Mouse (Mus musculus) heart, embryonic 16.5 days (tissue): ENCODE measurements around the gene Spo11. TPM values are rescaled to one million over a fixed set of nuclear protein-coding genes. Genes with fewer than 3 reads are reported as not detected.

Source experiments
- ATAC-seq: fragments of 200-750 bp; cut with Nextera tagmentation; replicated peaks from 2 replicates; pipeline ENCODE4 v1.8.0; 2017; ENCODE audit warnings: moderate number of reproducible peaks; ENCODE audit not compliant: insufficient read depth, low FRiP score; ENCODE audit errors: extremely low read depth
- H3K27ac ChIP-seq: fragments of 300-500 bp; sonication (generic); 2 replicates; pipeline ENCODE4 v1.5.1; 2014; ENCODE audit warnings: mild to moderate bottlenecking, low read length, control low read depth, moderate library complexity
- H3K27me3 ChIP-seq: fragments of 300-500 bp; sonication (generic); 2 replicates; pipeline ENCODE4 v1.6.1; 2014; ENCODE audit warnings: low read length, mixed read lengths; ENCODE audit not compliant: control insufficient read depth, insufficient read depth
- H3K36me3 ChIP-seq: fragments of 300-500 bp; sonication (generic); 2 replicates; pipeline ENCODE4 v1.6.1; 2014; ENCODE audit not compliant: control insufficient read depth, insufficient read depth
- H3K4me1 ChIP-seq: fragments of 300-500 bp; sonication (generic); 2 replicates; pipeline ENCODE4 v1.6.1; 2014; ENCODE audit warnings: low read length, mixed read lengths; ENCODE audit not compliant: control insufficient read depth, insufficient read depth
- H3K4me2 ChIP-seq: fragments of 300-500 bp; sonication (generic); 2 replicates; pipeline ENCODE4 v1.6.1; 2014; ENCODE audit warnings: low read depth, mild to moderate bottlenecking, control low read depth, low read length
- H3K4me3 ChIP-seq: fragments of 300-500 bp; sonication (generic); 2 replicates; pipeline ENCODE4 v1.5.1; 2014; ENCODE audit warnings: mild to moderate bottlenecking, control low read depth, low read length
- H3K9ac ChIP-seq: fragments of 300-500 bp; sonication (generic); 2 replicates; pipeline ENCODE4 v1.6.1; 2014; ENCODE audit warnings: low read length, control low read depth
- H3K9me3 ChIP-seq: fragments of 300-500 bp; sonication (generic); replicated peaks from 2 replicates; pipeline ENCODE4 v1.6.1; 2016; ENCODE audit warnings: low read length; ENCODE audit not compliant: control insufficient read depth
- WGBS: fragments of 180-500 bp; shearing (Covaris S2); extraction: QIAGEN DNeasy Blood & Tissue Kit; methylation state at CpG from one replicate; pipeline ENCODE4 v1.1.7; 2014; 5-methylcytosine and 5-hydroxymethylcytosine counted together
- polyA plus RNA-seq: library from polyadenylated mRNA; unstranded; fragments of >200 nt; fragmentation: Nextera tagmentation; extraction: Ambion mirVana; gene quantifications from 2 replicates; pipeline ENCODE4 v1.2.1, GENCODE M21; 2015

Spo11 gene
- polyA plus RNA-seq, 1 experiment from 2014 or later, result 1.6 TPM

DNA sequence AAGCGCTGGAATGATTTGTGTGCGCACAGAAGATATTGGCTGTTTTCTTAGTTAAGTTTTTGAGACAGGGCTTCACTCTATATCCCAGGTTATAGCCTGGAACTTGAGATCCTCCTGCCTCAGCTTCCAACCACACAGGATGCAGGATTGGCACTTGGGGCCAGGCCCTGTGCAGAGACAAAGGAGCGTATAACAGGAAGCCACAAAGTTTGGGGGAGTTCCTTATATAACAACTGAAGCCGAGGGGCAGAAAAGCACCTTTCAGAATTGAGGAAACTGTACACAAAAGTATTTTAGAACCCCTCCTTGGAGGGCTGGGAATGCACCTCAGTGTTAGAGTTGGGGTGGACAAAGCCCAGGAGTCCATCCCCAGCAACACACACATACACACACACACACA, 61.5 kb downstream of the Spo11 start:
- no peak overlapping the region for H3K27ac ChIP-seq
- ATAC-seq, result no peak
- 89% methylated on average over 4 of the region's 4 CpGs for WGBS

DNA sequence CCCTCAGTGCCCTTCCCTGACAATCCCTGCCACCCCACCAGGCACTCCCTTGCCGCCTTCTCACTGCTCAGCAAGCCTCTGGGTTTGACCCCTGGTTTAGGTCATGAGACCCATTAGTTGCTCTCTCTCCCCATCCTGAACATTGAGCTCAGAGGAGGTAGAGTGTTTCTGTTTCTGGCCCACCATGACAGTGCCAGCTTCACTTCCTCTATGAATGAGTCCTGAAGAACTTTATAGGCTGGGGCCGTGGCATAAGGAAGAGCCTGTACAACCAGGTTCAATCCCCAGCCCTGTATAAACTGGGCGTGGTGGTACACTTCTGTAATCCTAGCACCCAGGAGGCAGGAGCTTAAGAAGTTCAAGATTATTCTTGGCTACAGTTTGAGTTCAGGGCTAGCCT, 63.3 kb downstream of the Spo11 start:
- Histone ChIP-seq H3K4me2 (no peak overlapping the region), H3K36me3 (0 out of 2 replicates have a peak, but pooled peaks cover under 1% of the 10 kb centered on the region), H3K9ac (no peak overlapping the region), H3K4me1 (peaks cover 21% of the 10 kb centered on the region), H3K9me3 (no peaks in the 10 kb centered on the region), H3K4me3 (no peak overlapping the region), H3K27me3 (no peaks in the 10 kb centered on the region), H3K27ac (no peak overlapping the region)
- WGBS, result 87% methylated on average over 3 of the region's 3 CpGs
- no peak for ATAC-seq

More for the DNA sequence above, 61.5 kb downstream of the Spo11 start:
- Histone ChIP-seq H3K4me1 (peaks cover 23% of the 10 kb centered on the region), H3K9ac (no peak overlapping the region), H3K36me3 (peaks cover 13% of the 10 kb centered on the region; the same call in 1 of the 2 replicates), H3K27me3 (no peaks in the 10 kb centered on the region), H3K9me3 (no peaks in the 10 kb centered on the region), H3K4me2 (no peak overlapping the region), H3K4me3 (no peak overlapping the region)

DNA sequence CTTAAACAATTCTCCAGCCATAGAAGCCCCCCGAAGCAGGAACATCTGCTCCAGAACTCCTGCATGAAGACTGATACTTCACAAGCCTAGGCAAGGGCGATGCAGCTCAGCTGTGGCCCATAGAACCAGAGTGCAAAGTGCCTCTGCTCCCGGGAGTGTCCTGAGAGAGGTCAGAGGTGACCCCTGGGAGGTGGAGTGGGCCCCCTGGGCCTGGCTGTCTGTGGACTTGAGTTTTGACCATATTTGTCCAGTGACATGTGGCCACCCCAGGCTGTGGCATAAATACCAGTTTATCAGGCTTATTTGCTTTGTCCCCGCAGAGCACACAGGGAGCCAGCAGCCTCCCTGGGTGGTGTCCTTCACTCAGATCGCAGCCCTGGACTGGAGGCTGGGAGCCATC, 63.7 kb downstream of the Spo11 start:
- Histone ChIP-seq H3K9me3 (no peaks in the 10 kb centered on the region), H3K27me3 (no peaks in the 10 kb centered on the region), H3K4me1 (peaks cover 25% of the 10 kb centered on the region), H3K9ac (no peak overlapping the region), H3K4me3 (no peak overlapping the region), H3K27ac (no peak overlapping the region), H3K36me3 (no peaks in the 10 kb centered on the region), H3K4me2 (no peak overlapping the region)
- 61% methylated on average over 5 of the region's 5 CpGs for WGBS
- no peak for ATAC-seq

DNA sequence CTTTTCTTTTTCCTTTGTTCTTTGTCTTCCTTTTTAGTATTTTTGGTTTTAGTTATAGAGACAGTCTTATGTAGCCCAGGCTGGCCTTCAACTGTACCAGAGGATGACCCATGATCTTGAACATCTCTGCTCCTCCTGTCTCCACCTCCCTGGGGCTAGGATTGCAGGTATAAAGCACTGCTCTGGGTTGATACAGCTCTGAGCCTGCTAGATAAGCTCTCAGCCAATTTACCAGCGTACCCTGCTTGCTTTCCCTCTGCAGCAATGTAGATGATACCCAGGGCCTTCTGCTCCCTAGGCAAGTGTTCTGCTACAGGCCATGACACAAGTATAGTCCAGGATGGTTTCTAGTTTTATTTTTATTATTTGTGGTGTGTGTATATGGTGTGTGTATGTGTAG, 64.4 kb downstream of the Spo11 start:
- no peak for ATAC-seq
- 67% methylated on average over 1 of the region's 1 CpGs for WGBS
- H3K4me1 ChIP-seq, result peaks cover 32% of the 10 kb centered on the region
- no peak overlapping the region for H3K27ac ChIP-seq
- H3K4me2 ChIP-seq, result no peak overlapping the region
- no peaks in the 10 kb centered on the region for H3K27me3 ChIP-seq
- H3K9me3 ChIP-seq, result no peaks in the 10 kb centered on the region
- H3K4me3 ChIP-seq, result no peak overlapping the region
- H3K9ac ChIP-seq, result no peak overlapping the region
- no peaks in the 10 kb centered on the region for H3K36me3 ChIP-seq

DNA sequence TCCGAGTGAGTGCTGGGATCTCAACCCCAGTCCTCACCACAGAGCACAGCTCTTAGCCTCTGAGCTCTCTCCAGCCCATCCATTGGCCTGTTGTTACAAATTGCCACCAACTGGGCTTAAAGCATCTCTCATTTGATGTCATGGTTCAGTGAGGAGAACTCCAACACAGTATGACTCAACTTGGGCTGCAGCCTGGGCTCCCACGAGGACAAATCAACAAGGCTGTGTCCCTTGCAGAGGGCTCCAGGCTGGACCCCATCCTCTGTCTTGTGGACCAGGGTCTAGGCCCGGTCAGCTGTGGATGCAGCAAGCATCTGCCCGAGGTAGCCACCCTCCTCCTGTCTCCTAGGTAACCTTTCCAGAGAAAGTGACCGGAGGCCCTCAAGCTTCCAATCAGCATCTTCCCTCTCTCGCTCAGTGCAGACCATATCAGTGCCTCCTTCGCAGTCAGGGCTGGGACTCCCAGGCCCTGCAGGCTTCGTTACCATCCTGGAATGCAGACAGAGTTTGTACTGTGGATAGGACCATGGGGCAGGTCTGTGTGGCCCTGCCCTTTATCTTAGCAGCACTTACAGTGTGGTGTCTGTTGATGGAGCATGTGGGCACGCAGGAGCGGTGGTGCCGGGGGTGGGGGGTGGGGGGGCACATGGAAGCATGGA, 65.1 kb downstream of the Spo11 start:
- peak; percentile 25; the same call in 1 of the 2 replicates for ATAC-seq
- H3K9ac ChIP-seq, result no peak overlapping the region
- H3K4me3 ChIP-seq, result no peak overlapping the region
- no peaks in the 10 kb centered on the region for H3K36me3 ChIP-seq
- peaks cover 39% of the 10 kb centered on the region for H3K4me1 ChIP-seq
- 43% methylated on average over 11 of the region's 11 CpGs for WGBS
- H3K27me3 ChIP-seq, result no peaks in the 10 kb centered on the region
- H3K4me2 ChIP-seq, result no peak overlapping the region
- H3K27ac ChIP-seq, result peak overlapping the region; percentile 15; the same call in 1 of the 2 replicates
- no peaks in the 10 kb centered on the region for H3K9me3 ChIP-seq

Other genes with a start within 250 kb of the Spo11 start
- gene Bmp7, start 37.4 kb upstream of the Spo11 start, polyA plus RNA-seq, result 32.8 and 33.3 TPM in 2 replicates
- gene Rae1, start 22.4 kb downstream of the Spo11 start, polyA plus RNA-seq, result 95.8 and 103 TPM in 2 replicates
- gene Rbm38, start 42.8 kb downstream of the Spo11 start, polyA plus RNA-seq, result 130 and 146 TPM in 2 replicates
- gene Ctcfl, start 141.8 kb downstream of the Spo11 start, polyA plus RNA-seq, result 0.64 and 0.83 TPM in 2 replicates
- 0.13 and 0.16 TPM in 2 replicates for gene Pck1, start 175.3 kb downstream of the Spo11 start, polyA plus RNA-seq
- gene Zbp1, start 241.2 kb downstream of the Spo11 start, polyA plus RNA-seq, result 1.7 and 3.1 TPM in 2 replicates